Mouse (Mus musculus) hindbrain, postnatal 0 days (tissue): ENCODE data around the gene Dapk1. TPM values are rescaled to one million over a fixed set of nuclear protein-coding genes. Genes with fewer than 3 reads are reported as not detected.

Source experiments
- ATAC-seq: fragments of 200-750 bp; cut with Nextera tagmentation; 2 replicates; pipeline ENCODE4 v1.8.0; 2017; ENCODE audit warnings: mild to moderate bottlenecking, moderate TSS enrichment, moderate library complexity
- DNase-seq: peaks from one replicate; pipeline ENCODE4 v3.0.0-alpha.2; 2015; ENCODE audit warnings: low spot score
- H3K27ac ChIP-seq: fragments of 300-500 bp; sonication (generic); 2 replicates; pipeline ENCODE4 v1.5.1; 2014; ENCODE audit warnings: mild to moderate bottlenecking
- H3K27me3 ChIP-seq: fragments of 300-500 bp; sonication (generic); 2 replicates; pipeline ENCODE4 v1.6.1; 2014; ENCODE audit warnings: low read length, mixed read lengths; ENCODE audit not compliant: insufficient read depth
- H3K36me3 ChIP-seq: fragments of 300-500 bp; sonication (generic); 2 replicates; pipeline ENCODE4 v1.6.1; 2014; ENCODE audit warnings: low read length, mixed read lengths; ENCODE audit not compliant: insufficient read depth
- H3K4me1 ChIP-seq: fragments of 300-500 bp; sonication (generic); 2 replicates; pipeline ENCODE4 v1.6.1; 2014; ENCODE audit warnings: antibody characterized with exemption, low read length, mixed read lengths; ENCODE audit not compliant: insufficient read depth
- H3K4me2 ChIP-seq: fragments of 300-500 bp; sonication (generic); 2 replicates; pipeline ENCODE4 v1.6.1; 2014; ENCODE audit warnings: low read depth, mild to moderate bottlenecking, low read length, moderate library complexity, mixed read lengths
- H3K4me3 ChIP-seq: fragments of 300-500 bp; sonication (generic); 2 replicates; pipeline ENCODE4 v1.5.1; 2014; ENCODE audit warnings: low read length
- H3K9ac ChIP-seq: fragments of 300-500 bp; sonication (generic); replicated peaks from 2 replicates; pipeline ENCODE4 v1.6.1; 2014; ENCODE audit warnings: mild to moderate bottlenecking, low read length, moderate library complexity, mixed read lengths
- H3K9me3 ChIP-seq: fragments of 300-500 bp; sonication (generic); 2 replicates; pipeline ENCODE4 v1.6.1; 2016; ENCODE audit warnings: low read length, mixed read lengths
- CTCF ChIP-seq: IDR thresholded peaks from 2 replicates; pipeline ENCODE4 v1.5.1; 2016; ENCODE audit warnings: antibody characterized with exemption, control low read depth, low read depth
- WGBS: fragments of 180-500 bp; shearing (Covaris S2); extraction: QIAGEN DNeasy Blood & Tissue Kit; methylation state at CpG from one replicate; pipeline ENCODE4 v1.1.7; 2014; 5-methylcytosine and 5-hydroxymethylcytosine counted together
- polyA plus RNA-seq: library from polyadenylated mRNA; unstranded; fragments of >200 nt; fragmentation: Nextera tagmentation; extraction: Ambion mirVana; gene quantifications from 2 replicates; pipeline ENCODE4 v1.2.1, GENCODE M21; 2015
- total RNA-seq: library from RNA; depleted of rRNA; stranded (reverse); fragments of >200 nt; gene quantifications from 2 replicates; pipeline ENCODE4 v1.2.3, GENCODE M21; 2014

The Dapk1 gene
- total and polyA plus RNA-seq, 2 experiments from 2014 or later, result 25.7 to 63.1 TPM

DNA sequence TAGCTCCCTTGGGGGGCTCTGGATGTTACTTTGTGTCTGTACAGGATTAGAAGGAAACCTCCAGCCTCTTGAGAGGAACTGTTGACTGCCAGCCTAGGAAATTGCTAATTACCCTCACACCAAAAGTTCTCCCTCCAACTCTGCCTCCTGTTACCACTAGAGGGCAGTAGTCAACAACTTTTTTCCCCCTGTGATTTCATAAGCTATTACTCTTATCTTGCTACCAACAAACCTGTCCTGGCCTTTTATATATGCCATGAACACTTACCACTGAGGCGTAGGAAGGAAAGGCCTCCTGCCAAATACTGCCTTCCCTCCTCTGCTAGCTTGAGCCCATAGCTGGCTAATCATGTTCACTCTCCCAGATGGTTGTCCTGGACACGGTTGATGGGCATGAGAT, 146.8 kb downstream of the Dapk1 start:
- Histone ChIP-seq H3K27ac (no peak overlapping the region), H3K9me3 (no peaks in the 10 kb centered on the region), H3K4me1 (no peaks in the 10 kb centered on the region), H3K9ac (no peak overlapping the region), H3K4me2 (no peak overlapping the region), H3K27me3 (no peaks in the 10 kb centered on the region), H3K4me3 (no peak overlapping the region), H3K36me3 (peaks cover 48% of the 10 kb centered on the region)
- TF ChIP-seq CTCF, result peak; percentile 73
- DNase-seq (peak; percentile 33), ATAC-seq (0 out of 2 replicates have a peak, but pooled peaks have one; percentile 15)
- whole genome bisulfite sequencing, result 84% methylated on average over 2 of the region's 2 CpGs

DNA sequence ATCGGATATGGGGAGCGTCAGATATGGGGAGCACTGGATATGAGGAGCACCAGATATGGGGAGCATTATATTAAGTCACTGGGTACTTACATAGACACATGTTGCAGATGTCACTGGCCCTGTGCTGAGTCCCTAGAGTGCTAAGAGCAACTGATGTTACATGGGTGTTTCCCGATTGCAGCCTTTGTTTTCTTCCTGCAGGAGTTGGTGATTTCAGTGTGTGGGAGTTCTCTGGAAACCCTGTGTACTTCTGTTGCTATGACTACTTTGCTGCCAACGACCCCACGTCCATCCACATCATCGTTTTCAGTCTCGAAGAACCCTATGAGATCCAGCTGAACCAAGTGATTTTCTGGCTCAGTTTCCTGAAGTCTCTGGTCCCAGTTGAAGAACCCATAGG, 149.2 kb downstream of the Dapk1 start:
- no peak for TF ChIP-seq CTCF
- Histone ChIP-seq H3K27ac (no peak overlapping the region), H3K4me3 (no peak overlapping the region), H3K27me3 (no peaks in the 10 kb centered on the region), H3K4me1 (no peaks in the 10 kb centered on the region), H3K4me2 (no peak overlapping the region), H3K9me3 (no peaks in the 10 kb centered on the region), H3K36me3 (peaks cover 51% of the 10 kb centered on the region), H3K9ac (no peak overlapping the region)
- DNase-seq, result no peak
- no peak for ATAC-seq
- 87% methylated on average over 7 of the region's 7 CpGs for WGBS

DNA sequence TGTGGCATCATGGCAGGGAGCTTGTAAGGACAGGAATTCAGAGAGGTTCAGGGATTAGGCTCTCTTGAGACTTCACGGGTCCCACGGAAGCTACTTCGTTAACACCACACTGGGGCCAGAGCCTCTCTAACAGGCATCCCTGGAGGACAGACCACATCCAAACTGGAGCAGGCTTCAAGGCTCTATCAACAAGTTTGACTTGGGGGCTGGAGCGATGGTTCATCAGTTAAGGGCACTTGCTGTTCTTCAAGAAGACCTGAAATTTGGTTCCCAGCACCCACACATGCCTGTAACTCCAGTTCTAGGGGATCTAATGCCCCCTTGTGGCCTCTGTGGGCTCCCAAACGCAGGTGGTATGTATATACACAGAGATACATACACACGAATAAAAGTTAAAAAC, 151.5 kb downstream of the Dapk1 start:
- H3K9ac ChIP-seq, result no peak overlapping the region
- no peaks in the 10 kb centered on the region for H3K27me3 ChIP-seq
- no peak for ATAC-seq
- H3K4me1 ChIP-seq, result no peaks in the 10 kb centered on the region
- H3K36me3 ChIP-seq, result peaks cover 63% of the 10 kb centered on the region
- 95% methylated on average over 6 of the region's 6 CpGs for WGBS
- H3K9me3 ChIP-seq, result no peaks in the 10 kb centered on the region
- H3K4me3 ChIP-seq, result no peak overlapping the region
- H3K27ac ChIP-seq, result no peak overlapping the region
- H3K4me2 ChIP-seq, result no peak overlapping the region
- TF ChIP-seq CTCF, result no peak
- no peak for DNase-seq

DNA sequence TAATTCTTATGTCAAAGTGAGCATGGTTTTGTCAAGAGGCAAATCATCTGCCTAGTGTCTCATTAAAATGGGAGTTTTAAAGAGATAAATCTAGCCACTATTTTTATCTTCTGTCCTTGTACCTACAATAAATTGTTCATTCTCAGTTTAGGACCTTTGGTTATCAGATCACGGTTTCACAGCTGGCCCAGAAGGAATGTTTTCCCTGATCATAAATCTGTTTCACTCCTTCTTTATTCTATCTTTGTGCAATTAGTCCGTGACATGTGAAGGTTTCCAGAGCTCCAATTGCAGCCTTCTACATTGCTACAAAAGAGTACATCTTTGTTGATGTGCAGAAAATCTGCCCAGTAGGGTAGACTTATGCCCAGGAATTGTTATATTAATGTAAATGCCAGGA, 153.5 kb downstream of the Dapk1 start:
- WGBS, result 86% methylated on average over 2 of the region's 2 CpGs
- ATAC-seq, result no peak
- no peaks in the 10 kb centered on the region for H3K27me3 ChIP-seq
- no peak overlapping the region for H3K27ac ChIP-seq
- no peaks in the 10 kb centered on the region for H3K9me3 ChIP-seq
- no peak overlapping the region for H3K4me3 ChIP-seq
- H3K4me2 ChIP-seq, result no peak overlapping the region
- H3K9ac ChIP-seq, result no peak overlapping the region
- no peak for DNase-seq
- peaks cover 47% of the 10 kb centered on the region for H3K36me3 ChIP-seq
- TF ChIP-seq CTCF, result no peak
- no peaks in the 10 kb centered on the region for H3K4me1 ChIP-seq

DNA sequence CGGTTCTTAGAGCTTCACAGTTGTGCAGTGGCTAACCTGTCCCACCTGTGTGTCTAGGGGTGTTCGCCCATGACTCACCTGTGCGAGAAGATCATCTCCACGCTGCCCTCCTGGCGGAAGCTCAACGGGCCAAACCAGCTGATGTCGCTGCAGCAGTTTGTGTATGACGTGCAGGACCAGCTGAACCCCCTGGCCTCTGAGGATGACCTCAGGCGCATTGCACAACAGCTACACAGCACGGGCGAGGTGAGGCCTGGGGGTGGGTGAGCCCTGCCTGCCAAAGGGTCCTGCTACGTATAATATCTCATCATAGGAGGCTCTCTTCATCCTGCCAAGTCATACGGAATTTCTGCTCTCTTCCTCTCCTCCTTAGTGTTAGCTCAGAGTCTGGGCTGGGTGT, 155.5 kb downstream of the Dapk1 start:
- 89% methylated on average over 13 of the region's 13 CpGs for WGBS

DNA sequence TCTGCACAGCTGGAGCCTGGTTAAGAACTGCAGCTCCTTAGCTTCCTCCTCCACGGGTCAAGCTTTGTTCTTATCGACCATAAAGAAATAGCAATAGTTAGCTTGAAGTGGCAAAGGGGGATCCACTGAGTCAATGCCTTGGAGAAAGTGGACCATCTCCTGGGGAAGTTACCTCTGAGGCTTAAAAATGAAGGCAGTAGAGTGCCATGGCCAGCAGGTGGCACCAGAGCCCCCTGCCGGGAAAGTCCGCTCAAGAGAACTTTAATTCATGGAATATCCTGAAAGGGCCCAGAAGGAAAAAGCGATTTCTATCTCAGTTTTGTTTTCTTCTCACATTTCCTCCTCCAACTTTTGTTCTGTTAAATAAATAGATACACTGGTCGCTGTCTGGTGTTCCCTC, 157.4 kb downstream of the Dapk1 start:
- no peak overlapping the region for H3K27ac ChIP-seq
- ATAC-seq, result no peak
- no peak overlapping the region for H3K9ac ChIP-seq
- H3K4me1 ChIP-seq, result no peaks in the 10 kb centered on the region
- H3K9me3 ChIP-seq, result no peaks in the 10 kb centered on the region
- DNase-seq, result peak; percentile 76
- peaks cover 37% of the 10 kb centered on the region for H3K36me3 ChIP-seq
- 44% methylated on average over 6 of the region's 6 CpGs for WGBS
- no peak overlapping the region for H3K4me3 ChIP-seq
- H3K27me3 ChIP-seq, result no peaks in the 10 kb centered on the region
- TF ChIP-seq CTCF, result peak; percentile 85
- no peak overlapping the region for H3K4me2 ChIP-seq

More for the DNA sequence above, 155.5 kb downstream of the Dapk1 start:
- ATAC-seq (no peak), DNase-seq (no peak)
- Histone ChIP-seq H3K27me3 (no peaks in the 10 kb centered on the region), H3K36me3 (peaks cover 48% of the 10 kb centered on the region), H3K4me2 (no peak overlapping the region), H3K27ac (no peak overlapping the region), H3K4me1 (no peaks in the 10 kb centered on the region), H3K9ac (no peak overlapping the region), H3K4me3 (no peak overlapping the region), H3K9me3 (no peaks in the 10 kb centered on the region)
- no peak for TF ChIP-seq CTCF

DNA sequence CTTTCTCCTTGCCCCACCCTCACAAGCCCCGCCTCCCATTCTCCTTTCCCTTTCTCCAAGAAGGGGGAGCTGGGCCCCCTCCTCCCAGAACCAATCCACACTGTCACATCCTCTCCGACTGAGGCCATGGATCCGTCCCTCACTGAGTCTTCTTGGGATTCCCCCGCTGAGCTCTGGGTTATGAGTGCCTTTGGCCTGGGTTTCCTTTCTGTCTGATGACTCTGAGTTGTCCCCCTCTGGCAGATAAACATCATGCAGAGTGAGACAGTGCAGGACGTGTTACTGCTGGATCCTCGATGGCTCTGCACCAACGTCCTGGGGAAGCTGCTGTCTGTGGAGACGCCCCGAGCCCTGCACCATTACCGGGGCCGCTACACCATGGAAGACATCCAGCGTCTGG, 158.6 kb downstream of the Dapk1 start:
- no peak overlapping the region for H3K4me2 ChIP-seq
- H3K4me3 ChIP-seq, result no peak overlapping the region
- H3K9me3 ChIP-seq, result no peaks in the 10 kb centered on the region
- H3K27me3 ChIP-seq, result no peaks in the 10 kb centered on the region
- no peak for ATAC-seq
- no peaks in the 10 kb centered on the region for H3K4me1 ChIP-seq
- no peak overlapping the region for H3K9ac ChIP-seq
- no peak for DNase-seq
- H3K27ac ChIP-seq, result no peak overlapping the region
- TF ChIP-seq CTCF, result no peak
- 92% methylated on average over 12 of the region's 12 CpGs for WGBS
- H3K36me3 ChIP-seq, result peaks cover 33% of the 10 kb centered on the region

DNA sequence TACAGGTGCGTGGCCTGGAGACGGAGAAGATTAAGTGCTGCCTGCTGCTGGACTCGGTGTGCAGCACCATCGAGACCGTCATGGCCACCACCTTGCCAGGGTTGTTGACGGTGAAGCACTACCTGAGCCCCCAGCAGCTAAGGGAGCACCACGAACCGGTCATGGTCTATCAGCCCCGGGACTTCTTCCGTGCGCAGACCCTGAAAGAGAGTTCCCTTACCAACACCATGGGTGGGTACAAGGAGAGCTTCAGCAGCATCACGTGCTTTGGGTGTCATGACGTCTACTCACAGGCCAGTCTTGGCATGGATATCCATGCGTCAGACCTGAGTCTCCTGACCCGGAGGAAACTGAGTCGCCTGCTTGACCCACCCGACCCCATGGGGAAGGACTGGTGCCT, 159.4 kb downstream of the Dapk1 start:
- 96% methylated on average over 17 of the region's 17 CpGs for WGBS
- peaks cover 32% of the 10 kb centered on the region for H3K36me3 ChIP-seq
- H3K9me3 ChIP-seq, result no peaks in the 10 kb centered on the region
- no peak overlapping the region for H3K9ac ChIP-seq
- no peak overlapping the region for H3K27ac ChIP-seq
- no peaks in the 10 kb centered on the region for H3K27me3 ChIP-seq
- no peaks in the 10 kb centered on the region for H3K4me1 ChIP-seq
- no peak overlapping the region for H3K4me2 ChIP-seq
- DNase-seq (no peak), ATAC-seq (no peak)
- H3K4me3 ChIP-seq, result no peak overlapping the region
- no peak for TF ChIP-seq CTCF
